Mouse (Mus musculus) cerebellum, postnatal 36 days (tissue): ENCODE data around the gene Arid3a.

ENCODE experiments used
- DNase-seq, 2 experiments: peaks; one replicate each; pipeline ENCODE4 v3.0.0; 2021 to 2022; ENCODE audit warnings: mixed read lengths in 2 of 2

Arid3a gene

DNA sequence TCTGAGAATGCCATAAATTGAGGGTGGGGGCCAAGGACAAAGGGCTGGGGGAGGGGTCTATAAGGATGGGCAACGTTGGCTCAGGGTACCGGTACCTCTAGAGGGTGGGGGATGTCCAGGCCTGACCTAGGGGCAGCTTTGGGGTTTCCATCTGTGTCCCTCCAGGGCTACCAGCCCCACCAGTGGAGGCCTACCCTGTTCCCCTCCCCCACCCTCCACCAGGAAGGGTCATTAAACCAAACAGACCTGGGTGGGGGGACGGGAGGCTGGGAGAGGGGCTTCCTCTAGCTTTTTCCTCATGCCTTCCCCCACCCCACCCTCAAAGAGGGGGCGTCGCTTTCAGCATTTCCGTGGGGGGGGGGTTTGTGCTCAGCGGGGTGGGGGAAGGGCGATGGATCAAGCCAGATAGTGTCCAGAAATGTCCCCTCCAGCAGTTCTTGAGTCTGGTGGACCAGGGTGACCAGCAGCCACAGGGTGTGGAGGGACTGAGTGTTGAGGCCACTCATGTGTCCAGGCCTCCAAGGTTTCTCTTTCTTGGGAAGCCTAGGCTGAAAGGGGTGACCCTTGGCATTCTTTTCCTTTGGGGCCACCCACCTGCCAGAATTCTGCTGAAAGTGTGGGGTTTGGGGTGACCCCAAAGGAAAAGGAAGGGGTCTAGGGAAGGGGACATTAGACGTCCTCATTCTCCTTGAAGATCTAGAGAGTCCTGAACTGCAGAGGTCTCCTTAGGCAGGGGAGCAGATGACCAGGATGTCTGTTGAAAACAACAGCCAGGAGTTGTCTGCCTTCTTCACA lies 2.3 kb downstream of the Arid3a start:
- DNase-seq: no peak

DNA sequence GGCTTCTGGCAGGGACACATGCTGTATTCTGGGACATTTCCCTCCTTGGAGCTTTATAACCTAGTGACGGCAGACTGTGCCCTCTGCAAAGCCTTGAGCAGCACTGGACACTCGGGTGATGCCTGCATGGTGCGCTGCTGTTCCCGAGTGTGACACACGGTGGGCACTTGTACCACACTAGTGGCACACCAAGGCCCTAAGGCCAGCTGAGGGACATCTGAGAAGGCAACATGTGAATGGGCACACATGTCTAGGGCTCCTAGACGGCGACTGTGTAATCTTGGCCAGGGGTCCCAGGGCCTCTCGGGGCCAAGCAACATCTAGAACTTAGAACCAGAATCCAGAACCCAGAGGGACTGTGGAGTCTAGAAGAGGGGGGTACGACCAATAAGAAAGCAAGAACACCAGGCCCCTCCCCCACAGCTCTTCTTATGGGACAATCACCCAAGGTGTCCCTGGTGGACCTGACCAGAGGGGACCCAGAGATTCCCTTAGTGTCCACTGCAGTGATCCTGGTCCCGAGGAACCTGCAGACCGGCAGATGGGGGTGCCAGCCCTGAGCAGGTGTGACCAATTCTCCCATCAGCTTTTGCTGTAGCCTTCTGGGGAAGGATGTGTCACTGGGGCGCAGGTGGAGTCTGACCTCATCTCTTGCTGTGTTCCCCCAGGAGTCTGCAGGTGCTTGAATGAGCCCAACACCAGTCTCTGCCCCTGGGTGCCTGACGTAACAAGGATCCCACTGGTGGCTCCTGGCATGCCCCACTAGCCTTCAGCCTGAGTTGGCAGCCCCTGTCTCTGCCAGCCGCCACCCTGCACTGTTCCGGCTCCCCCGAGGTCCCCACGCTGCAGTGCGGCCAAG lies 3.4 kb downstream of the Arid3a start:
- DNase-seq: no peak

DNA sequence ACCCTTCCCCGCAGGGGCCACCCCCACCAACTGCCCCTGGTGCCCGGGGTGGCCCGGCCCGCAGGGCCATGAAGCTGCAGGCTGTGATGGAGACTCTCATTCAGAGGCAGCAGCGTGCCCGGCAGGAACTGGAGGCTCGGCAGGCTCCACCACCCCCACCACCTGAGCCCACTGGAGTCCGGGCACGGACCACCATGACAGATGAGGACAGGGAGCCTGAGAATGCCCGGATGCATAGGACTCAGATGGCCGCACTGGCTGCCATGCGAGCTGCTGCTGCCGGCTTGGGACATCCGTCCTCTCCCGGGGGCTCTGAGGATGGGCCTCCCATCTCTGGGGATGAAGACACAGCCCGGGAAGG lies 4.0 kb downstream of the Arid3a start:
- DNase-seq: no peak

DNA sequence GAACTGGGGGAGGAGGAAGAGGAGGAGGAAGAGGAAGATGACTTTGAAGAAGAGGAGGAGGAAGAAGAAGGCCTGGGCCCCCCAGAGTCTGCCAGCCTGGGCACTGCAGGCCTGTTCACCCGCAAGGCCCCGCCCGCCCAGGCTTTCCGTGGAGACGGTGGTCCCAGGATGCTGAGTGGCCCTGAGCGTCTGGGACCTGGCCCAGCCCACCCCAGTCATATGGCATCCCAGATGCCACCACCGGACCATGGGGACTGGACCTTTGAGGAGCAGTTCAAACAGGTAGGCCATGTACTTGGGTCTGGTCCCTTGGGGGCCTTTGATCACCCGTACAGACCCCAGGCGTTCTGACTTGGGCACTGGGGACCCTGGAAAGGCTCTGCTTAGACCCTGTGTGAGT lies 5.0 kb downstream of the Arid3a start:
- DNase-seq: no peak

DNA sequence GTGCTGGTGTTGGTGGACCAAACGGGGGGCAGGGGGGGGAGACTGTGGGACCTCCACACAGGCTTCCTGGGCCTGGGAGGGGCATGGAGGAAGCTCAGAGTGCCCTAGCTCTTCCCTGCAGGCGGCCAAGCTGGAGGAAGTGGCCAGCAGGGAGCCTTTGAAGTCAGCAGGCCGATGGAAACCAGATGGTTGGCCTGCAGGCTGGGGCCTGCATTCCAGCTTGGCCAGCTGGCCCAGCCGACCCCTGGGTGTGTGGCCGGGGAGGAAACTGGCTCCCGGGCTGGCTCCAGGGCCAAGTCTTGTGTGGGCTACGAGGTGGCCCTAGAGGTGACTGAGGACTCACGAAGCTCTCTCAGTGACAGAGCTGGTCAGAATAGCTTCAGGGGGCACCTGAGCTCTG lies 5.9 kb downstream of the Arid3a start:
- DNase-seq: peak in 1 of 2 experiments; percentile 62

DNA sequence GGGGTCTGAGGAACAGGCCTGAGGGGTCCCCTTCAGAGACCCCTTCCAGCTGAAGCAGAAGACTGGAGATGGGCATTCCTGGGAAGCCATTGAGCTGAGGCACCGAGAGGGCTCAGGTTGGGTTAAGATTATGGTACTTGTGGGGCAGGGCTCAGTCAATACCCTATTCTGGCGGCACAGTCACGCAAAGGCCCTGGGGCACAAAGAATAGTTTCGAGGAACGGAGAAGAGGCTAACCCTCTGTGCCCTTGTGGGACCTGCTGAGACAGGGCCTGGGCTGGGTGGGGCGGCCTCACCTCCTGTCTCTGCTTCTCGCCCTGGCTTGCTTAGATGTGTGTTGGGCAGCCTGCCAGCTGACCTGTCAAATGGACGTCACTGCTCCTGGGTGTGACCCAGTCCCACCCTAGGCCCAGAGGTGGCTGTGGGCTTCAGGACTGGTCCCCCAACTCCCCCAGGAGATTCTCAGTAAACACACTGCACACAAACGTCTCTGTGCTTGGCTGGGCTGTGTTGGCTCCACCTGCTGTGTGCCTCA lies 6.4 kb downstream of the Arid3a start:
- DNase-seq: peak in 1 of 2 experiments; percentile 44

DNA sequence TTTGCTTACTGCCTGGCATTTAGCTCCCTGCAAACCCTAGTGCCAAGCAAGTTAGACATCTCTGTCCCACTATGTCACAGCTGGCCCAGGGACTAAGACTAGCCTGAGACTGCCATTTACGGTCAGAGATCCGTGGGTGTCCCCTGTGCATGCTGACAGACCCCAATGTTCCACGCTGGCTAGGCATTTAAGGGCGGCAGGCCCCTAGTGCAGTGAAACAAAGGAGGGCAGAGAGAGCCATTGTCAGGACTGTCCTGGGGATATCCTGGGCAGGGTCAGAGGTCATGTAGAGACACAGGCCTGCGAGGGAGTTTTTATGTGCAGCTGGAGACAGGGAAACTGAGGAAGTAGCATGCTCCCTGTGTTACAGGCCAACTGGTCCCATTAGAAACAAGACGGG lies 7.0 kb downstream of the Arid3a start:
- DNase-seq: no peak

DNA sequence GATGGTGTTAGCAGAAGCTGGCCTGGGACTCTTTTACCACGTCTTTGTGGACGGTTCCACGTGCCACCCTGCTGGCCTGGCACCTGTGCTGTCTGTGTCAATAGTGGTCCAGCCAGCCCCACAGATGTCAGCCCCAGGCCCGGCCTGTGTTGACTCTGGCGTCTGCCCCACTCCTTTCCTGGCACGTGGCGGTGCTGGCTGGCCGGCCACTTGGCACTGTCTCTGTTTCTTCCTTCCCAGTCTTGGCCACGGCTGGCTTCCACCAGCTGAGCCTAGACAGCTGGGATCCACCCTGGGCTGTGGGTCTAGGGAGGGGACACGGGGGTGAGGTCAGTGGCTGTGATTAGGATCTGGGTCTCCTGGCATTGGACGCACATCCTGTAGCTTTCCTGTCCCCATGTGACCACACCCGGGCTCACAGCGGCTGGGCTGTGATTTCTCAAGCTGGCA lies 7.5 kb downstream of the Arid3a start:
- peak in 1 of 2 experiments; percentile 70 for DNase-seq

DNA sequence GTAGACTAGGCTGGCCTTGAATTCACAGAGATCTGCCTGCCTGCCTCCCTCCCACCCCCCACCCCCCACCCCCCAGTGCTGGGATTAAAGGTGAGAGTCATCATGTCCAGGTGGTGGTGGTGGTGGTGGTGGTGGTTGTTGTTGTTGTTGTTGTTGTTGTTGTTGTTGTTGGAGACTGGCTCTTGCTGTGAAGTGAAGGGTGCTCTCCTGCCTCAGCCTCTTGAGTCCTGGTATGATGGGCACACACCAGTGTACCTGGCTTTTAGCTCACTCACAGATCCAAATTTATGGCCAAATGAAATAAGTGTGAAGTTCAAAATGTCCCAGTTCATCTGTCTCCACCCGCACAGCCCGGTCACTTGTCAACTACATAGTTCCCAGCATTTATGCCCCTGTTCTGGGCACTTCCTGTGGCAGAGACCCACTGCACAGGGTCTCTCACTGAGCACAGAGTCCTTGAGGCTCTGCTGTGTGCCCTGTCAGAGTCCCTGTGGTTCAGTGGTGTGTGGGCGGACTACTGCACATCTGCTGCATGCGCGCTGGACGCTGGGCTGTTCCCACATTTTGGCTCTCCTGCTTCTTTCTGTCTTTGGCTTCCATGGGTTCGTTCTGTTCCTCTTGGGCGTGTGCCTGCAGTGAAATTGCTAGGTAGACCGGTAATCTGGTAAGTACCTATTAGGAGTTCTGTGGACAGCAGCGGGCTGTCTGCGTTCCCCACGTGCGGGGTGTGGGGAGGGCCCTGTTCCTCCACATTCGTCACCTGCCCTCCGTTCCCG lies 8.1 kb downstream of the Arid3a start:
- DNase-seq: no peak

DNA sequence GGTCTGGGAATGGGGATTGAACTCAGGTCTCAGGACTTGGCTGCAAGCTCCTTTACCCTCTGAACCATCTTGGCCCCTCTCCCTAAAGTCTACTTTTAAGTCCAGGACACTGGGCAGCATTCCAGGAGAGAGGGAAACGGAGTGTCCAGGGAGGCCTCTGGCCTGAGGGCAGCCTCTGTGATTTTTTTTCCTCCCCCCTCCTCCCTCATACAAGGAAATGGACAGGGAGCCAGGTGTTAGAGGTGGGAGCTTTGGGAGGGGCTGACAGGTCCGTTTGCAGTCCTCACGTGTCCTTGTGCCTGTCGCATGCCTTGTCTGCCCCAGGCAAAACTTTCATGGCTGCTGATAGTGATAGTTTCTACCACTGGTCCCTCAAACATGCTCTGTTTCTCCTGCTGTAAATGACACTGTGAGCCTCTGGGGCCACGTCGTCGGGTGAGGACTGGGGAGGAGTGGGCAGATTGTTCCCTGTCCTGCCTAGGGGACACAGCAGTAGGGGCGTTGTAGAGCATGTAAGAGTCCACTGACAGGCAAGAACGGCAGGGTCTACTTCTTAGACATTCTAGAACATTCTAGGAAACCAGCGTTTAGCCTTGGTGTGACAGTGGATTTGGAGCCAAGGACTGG lies 9.6 kb downstream of the Arid3a start:
- no peak for DNase-seq

DNA sequence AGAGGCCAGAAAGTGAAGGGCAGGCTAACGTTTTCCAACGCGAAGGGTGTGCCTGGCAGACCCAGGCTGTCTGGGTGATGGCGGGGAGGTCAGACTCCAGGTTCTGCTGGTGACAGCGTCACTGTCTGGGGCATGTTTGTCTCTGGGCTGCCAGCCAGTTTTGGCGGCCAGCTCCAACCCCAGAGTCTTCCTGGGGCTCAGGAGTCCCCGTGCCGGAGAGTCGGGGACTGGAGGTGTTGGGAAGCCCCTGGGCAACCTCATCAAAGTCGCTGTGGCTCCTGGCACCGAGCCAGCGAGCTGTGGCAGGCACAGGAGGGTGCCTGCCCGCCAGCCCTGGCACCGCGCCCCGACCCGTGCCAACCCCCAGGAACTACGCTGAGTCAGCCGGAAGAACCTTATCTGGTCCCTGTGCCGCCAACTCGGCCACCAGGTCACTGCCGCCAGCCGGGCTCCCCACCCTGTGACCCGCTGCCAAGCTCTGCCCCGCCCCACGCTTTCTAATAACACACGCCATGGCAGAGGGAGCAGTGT lies 10.1 kb downstream of the Arid3a start:
- peak; percentile 61 to 63 for DNase-seq

DNA sequence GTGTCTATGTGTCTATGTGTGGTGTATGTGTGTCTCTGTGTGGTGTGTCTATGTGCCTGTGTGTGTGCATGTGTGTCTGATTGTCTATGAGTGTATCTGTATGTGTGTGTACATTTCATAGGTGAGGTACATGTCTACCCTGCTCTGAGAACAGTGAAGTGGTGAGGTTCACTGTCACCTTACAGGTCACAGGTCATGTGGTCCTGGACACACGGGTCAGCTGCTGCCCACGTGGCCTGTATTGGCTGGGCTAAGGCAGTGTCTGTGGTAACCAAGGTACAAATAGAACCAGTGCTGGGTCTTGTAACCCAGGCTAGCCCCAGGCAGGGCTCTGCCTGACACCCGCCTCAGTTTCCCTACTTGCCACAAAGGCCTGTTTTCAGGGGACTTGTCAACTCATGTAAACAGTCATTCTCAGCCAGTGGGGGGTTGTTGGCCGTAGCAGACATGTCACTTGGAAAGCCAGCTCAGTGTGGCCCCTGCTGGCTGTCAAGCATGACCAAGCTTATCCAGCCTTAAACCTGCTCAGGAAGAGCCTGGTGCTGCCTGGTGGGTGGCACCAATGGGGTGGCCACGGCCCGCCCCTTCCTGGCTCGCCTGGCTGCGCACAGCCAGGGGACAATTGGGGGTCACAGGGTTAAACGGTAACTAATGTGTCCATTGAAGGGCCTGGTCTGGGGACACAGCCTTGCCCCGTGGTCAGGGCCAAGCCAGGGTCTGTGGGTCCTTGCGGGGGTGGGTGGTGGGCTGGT lies 11.1 kb downstream of the Arid3a start:
- DNase-seq: no peak

DNA sequence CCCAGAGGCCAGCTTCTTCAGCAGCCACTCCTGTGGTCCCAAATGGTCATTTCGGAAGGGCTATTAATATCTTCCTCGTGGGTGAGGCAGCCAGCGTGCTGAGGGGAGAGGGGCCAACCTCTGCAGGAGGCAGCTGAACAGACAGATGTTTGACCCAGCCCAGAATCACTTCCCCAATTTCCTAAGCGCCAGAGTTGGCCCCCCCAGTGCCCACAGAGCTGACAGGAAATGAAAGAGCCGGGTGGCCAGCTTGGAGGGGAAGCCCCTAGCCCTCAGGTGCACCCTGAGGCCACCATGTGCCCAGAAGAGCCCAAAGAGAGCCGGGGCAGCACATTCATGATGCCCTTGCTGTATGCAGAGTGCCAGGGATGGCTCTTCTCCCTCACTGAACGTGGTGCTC lies 13.9 kb downstream of the Arid3a start:
- no peak for DNase-seq

DNA sequence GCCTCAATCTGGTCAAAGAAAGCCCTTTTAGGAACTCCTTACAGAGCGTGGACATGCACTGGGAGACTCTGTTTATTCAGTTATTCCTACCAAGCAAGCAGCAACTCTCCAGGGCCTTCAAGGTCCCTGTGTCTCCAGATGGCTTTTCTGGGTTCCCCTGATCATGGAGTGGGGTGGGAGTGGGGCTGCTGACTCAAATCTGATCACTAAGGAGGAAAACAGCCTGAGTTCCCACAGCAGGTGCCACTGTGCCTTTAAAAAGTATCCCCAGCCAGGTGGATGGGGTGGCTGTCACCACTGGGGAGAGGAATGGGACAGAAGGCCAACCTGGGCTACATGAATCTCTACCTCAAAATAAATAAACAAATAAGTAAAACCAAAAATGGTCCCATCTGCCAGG lies 16.1 kb downstream of the Arid3a start:
- DNase-seq: no peak

DNA sequence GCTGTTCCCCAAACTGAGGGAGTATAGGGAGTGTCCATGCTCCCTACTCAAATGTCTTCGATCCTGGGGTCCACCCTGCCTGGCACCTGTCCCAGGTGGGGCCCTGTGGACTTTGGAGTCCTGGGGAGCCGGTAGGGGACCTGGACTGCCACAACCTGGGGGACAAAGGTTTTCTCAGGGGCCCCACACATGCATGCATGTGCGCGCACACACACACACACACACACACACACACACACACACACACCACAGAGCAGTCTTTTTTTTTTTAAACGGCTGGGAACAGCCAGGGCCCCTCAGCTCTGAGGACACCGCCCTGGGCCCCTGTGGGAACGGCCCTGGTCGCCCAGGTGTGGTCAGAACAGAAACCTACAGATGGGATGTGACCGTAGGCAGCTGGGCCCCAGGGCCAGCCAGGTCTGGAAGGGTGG lies 16.6 kb downstream of the Arid3a start:
- no peak for DNase-seq

DNA sequence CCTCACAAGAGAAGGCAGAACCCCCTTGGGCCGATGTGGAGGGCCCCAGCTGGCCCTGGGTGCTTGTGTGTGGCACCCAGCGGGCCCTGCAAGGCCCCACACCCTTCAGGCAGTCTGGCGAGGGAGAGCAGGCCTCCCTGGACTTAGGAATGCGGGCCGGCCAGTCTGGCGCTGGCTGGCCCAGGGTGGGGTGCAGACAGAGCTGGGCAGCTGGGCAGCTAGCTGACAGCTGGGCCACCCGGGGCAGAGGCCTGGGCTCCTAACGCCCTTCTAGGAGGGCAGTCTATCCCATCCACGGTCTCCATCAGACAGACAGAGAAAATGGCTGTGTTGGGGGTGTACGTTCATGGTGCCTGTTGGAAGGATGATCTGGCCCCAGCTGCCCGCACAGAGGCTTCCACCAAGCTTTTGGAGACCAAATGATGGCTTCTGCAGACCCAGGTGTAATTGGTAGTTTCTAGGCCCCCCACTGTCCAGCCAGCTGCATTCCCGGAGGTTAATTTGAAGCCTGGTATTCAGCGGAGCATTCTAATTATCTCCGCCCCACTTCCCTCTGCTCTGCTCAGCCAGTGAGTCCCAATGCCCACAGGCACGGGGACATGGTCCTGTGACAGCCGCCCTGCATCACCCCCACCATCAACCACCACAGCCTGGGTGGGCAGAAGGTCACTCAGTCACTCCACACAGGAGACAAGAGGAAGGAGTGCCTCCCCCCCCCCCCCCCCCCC lies 18.8 kb downstream of the Arid3a start:
- no peak for DNase-seq

DNA sequence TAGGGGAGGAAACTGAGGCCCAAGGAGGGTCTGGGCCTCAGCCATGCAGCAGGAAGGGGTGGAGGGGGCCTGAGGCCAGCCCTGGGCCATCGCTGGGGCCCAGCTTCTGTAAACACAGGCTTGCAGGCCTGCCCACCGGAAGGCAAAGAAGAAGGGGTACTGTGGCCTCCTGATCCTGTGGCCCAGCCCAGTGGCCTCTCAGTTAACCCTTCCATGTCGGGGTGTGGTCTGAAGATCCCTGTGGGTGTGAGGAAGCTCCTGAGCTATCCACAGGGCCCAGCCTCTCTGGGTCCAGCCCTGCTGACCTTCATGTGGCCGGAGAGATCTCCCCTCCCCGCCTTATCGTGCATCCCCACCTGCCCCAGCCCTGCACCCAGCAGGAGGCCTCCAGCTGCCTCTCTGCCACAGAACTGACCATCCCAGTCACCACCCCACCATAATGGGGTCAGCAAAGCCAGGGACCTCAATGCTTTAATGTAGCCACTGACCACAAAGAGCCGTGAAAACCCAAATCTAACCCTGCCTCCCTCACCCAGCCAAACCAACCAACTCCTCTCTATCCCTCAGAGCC lies 20.0 kb downstream of the Arid3a start:
- DNase-seq: no peak

DNA sequence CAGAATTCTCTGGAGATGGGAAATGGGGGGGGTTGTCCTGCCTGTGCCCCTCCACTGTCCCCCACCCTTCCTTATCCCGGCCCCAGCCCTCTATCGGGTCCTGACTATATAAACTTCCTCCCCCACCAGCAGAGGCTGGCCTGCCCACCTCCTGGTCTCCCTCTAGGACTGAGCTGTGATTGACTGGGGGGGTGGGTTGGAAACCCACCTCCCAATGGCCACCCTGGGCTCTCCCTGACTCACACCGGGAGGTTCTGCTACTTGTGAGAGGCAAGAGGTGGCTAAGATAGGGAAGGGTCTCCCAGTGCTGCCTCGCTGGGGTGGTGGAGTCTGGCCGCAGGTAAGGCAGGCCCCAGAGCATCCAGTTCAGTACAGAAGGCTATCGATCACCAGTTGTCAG lies 20.7 kb downstream of the Arid3a start:
- no peak for DNase-seq

DNA sequence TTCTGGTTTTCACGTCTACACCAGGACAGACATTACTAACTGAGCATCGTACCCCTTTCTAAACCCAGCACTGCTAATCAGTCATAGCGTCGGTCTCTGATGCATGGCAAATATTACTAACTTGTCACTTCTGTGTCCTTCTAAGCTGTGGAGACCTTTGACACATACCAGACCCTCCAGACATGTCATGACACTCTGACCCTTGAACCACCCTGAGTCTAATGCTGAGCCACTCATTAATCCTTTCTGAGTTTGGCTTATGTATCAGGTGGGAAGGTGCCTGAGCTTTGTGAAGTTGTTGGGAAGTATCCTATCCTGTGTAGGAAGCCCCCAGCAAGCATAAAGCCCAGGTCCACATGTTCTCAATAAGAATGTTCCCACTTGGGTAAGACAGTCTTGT lies 23.0 kb downstream of the Arid3a start:
- no peak for DNase-seq

DNA sequence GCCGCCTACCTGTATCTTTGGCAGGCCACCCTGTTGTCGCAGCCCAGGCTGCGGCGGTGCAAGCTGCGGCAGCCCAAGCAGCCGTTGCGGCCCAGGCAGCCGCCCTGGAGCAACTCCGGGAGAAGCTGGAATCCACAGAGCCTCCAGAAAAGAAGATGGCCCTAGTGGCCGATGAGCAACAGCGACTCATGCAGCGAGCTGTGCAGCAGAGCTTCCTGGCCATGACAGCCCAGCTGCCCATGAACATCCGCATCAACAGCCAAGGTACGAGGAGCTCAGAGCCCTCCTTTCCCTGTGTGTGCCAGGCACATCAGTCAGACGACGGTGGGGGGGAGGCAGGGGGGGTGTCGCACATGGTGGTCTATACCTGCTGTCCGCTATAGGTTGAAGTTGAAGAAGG lies 23.8 kb downstream of the Arid3a start:
- no peak for DNase-seq
